Mouse (Mus musculus) neural tube, embryonic 14.5 days (tissue): Measurements from ENCODE around the gene Tmem198b. TPM values are rescaled to one million over a fixed set of nuclear protein-coding genes. Genes with fewer than 3 reads are reported as not detected.

ENCODE experiments used
- polyA plus RNA-seq: library from polyadenylated mRNA; unstranded; fragments of >200 nt; fragmentation: Nextera tagmentation; extraction: Ambion mirVana; gene quantifications from 2 replicates; pipeline ENCODE4 v1.2.1, GENCODE M21; 2014

The Tmem198b gene
- polyA plus RNA-seq, 1 experiment from 2014 or later = 13.9 TPM

Other genes with a start within 250 kb of the Tmem198b start
- gene Pa2g4, start 238.4 kb downstream of the Tmem198b start, polyA plus RNA-seq = 127 and 132 TPM in 2 replicates
- gene Erbb3, start 214.7 kb downstream of the Tmem198b start, polyA plus RNA-seq = 1.4 and 6.0 TPM in 2 replicates
- 454 and 493 TPM in 2 replicates for gene Rps26, start 177.6 kb downstream of the Tmem198b start, polyA plus RNA-seq
- 20.3 and 22.9 TPM in 2 replicates for gene Ikzf4, start 158.4 kb downstream of the Tmem198b start, polyA plus RNA-seq
- gene Suox, start 130.3 kb downstream of the Tmem198b start, polyA plus RNA-seq = 13.1 and 14.6 TPM in 2 replicates
- 87.4 and 98.6 TPM in 2 replicates for gene Rab5b, start 108.1 kb downstream of the Tmem198b start, polyA plus RNA-seq
- gene Pmel, start 100.2 kb downstream of the Tmem198b start, polyA plus RNA-seq = 0.63 and 0.99 TPM in 2 replicates
- 8.6 and 15.9 TPM in 2 replicates for gene Cdk2, start 99.3 kb downstream of the Tmem198b start, polyA plus RNA-seq
- gene Dgka, start 59.5 kb downstream of the Tmem198b start, polyA plus RNA-seq = 7.8 and 9.2 TPM in 2 replicates
- gene Pym1, start 56.5 kb downstream of the Tmem198b start, polyA plus RNA-seq = 36.0 and 41.9 TPM in 2 replicates
- 0.70 and 0.71 TPM in 2 replicates for gene Mmp19, start 13.5 kb downstream of the Tmem198b start, polyA plus RNA-seq
- 35.6 and 42.1 TPM in 2 replicates for gene Dnajc14, start 308 bp downstream of the Tmem198b start, polyA plus RNA-seq
- 146 and 168 TPM in 2 replicates for gene Sarnp, start 13.0 kb upstream of the Tmem198b start, polyA plus RNA-seq
- gene Ormdl2, start 17.3 kb upstream of the Tmem198b start, polyA plus RNA-seq = 21.2 and 21.9 TPM in 2 replicates
- gene Gdf11, start 87.3 kb upstream of the Tmem198b start, polyA plus RNA-seq = 8.2 and 8.6 TPM in 2 replicates
- gene Cd63, start 96.6 kb upstream of the Tmem198b start, polyA plus RNA-seq = 146 and 210 TPM in 2 replicates
- gene Rdh5, start 118.5 kb upstream of the Tmem198b start, polyA plus RNA-seq = 18.4 and 19.7 TPM in 2 replicates
- 258 and 280 TPM in 2 replicates for gene Bloc1s1, start 119.7 kb upstream of the Tmem198b start, polyA plus RNA-seq
- gene Itga7, start 129.4 kb upstream of the Tmem198b start, polyA plus RNA-seq = 3.3 and 10.3 TPM in 2 replicates
- not detected in 2 replicates for gene Mettl7b, start 156.6 kb upstream of the Tmem198b start, polyA plus RNA-seq
- not detected in 2 replicates for gene Olfr9, start 185.1 kb upstream of the Tmem198b start, polyA plus RNA-seq
- gene Olfr763, start 206.4 kb upstream of the Tmem198b start, polyA plus RNA-seq = not detected in 2 replicates
- not detected in 2 replicates for gene Olfr764-ps1, start 235.5 kb upstream of the Tmem198b start, polyA plus RNA-seq
- gene Olfr765, start 245.6 kb upstream of the Tmem198b start, polyA plus RNA-seq = not detected in 2 replicates